Mouse (Mus musculus): ENCODE measurements around the gene Gm7030. TPM values are rescaled to one million over a fixed set of nuclear protein-coding genes. Genes with fewer than 3 reads are reported as not detected.
"Not testable (repeated sequence)": the region's sequence is repeated elsewhere in the genome, so short reads cannot be mapped to it uniquely, and the experiment has no call there.

Gene Gm7030
- polyA plus RNA-seq, 1 experiment from 2014 or later, result not detected

- no peaks in the 10 kb centered on the region; a peak in 1 of 4 replicates for H3K4me1 ChIP-seq (ENCODE audit: control insufficient read depth in 2 of 2, insufficient read depth in 2 of 2, low read length in 2 of 2)
- no peak overlapping the region for H3K27ac ChIP-seq (replicated peaks in 1 of 2; ENCODE audit: control insufficient read depth in 1 of 2, insufficient read depth in 1 of 2, low read depth in 2 of 2, low read length in 2 of 2)
- H3K36me3 ChIP-seq (ENCODE audit: control insufficient read depth, insufficient read depth, low read length), result no peaks in the 10 kb centered on the region
- peak overlapping the region; percentile 67 for H3K4me2 ChIP-seq (ENCODE audit: low read length)
- H3K27me3 ChIP-seq (ENCODE audit: control insufficient read depth, insufficient read depth, low read length), result peaks cover 69% of the 10 kb centered on the region
- H3K9me3 ChIP-seq (ENCODE audit: control insufficient read depth, low read length), result no peaks in the 10 kb centered on the region
- H3K9ac ChIP-seq (ENCODE audit: low read length), result no peak overlapping the region
- WGBS, result 2% methylated on average over 48 of the region's 51 CpGs
- H3K4me3 ChIP-seq (ENCODE audit: control insufficient read depth in 1 of 2, insufficient read depth in 1 of 2, low read depth in 1 of 2, low read length in 2 of 2), result peak overlapping the region; percentile 25 to 44
- ATAC-seq (ENCODE audit: insufficient number of reproducible peaks, insufficient read depth, low FRiP score, low read depth), result no peak
These were observed 38.2 kb upstream of the Gm7030 start for GRCm38 (mm10) chr17:36167306-36168038.

GRCm38 (mm10) chr17:36166901-36167300, 37.7 kb upstream of the Gm7030 start:
- H3K4me1 ChIP-seq (ENCODE audit: control insufficient read depth in 2 of 2, insufficient read depth in 2 of 2, low read length in 2 of 2); ATAC-seq (ENCODE audit: insufficient number of reproducible peaks, insufficient read depth, low FRiP score, low read depth); H3K4me2 ChIP-seq (ENCODE audit: low read length); H3K27ac ChIP-seq (replicated peaks in 1 of 2; ENCODE audit: control insufficient read depth in 1 of 2, insufficient read depth in 1 of 2, low read depth in 2 of 2, low read length in 2 of 2); H3K9ac ChIP-seq (ENCODE audit: low read length); H3K4me3 ChIP-seq (ENCODE audit: control insufficient read depth in 1 of 2, insufficient read depth in 1 of 2, low read depth in 1 of 2, low read length in 2 of 2); H3K36me3 ChIP-seq (ENCODE audit: control insufficient read depth, insufficient read depth, low read length); H3K9me3 ChIP-seq (ENCODE audit: control insufficient read depth, low read length): not testable (repeated sequence)
- peaks cover 74% of the 10 kb centered on the region for H3K27me3 ChIP-seq (ENCODE audit: control insufficient read depth, insufficient read depth, low read length)
- 16% methylated on average over 2 of the region's 2 CpGs for WGBS

GRCm38 (mm10) chr17:36161129-36162051, 32.2 kb upstream of the Gm7030 start:
- Histone ChIP-seq H3K27me3 (ENCODE audit: control insufficient read depth, insufficient read depth, low read length) (peaks cover 76% of the 10 kb centered on the region), H3K36me3 (ENCODE audit: control insufficient read depth, insufficient read depth, low read length) (no peaks in the 10 kb centered on the region), H3K4me2 (ENCODE audit: low read length) (peak overlapping the region; percentile 49), H3K9me3 (ENCODE audit: control insufficient read depth, low read length) (no peaks in the 10 kb centered on the region), H3K4me3 (ENCODE audit: control insufficient read depth in 1 of 2, insufficient read depth in 1 of 2, low read depth in 1 of 2, low read length in 2 of 2) (peak overlapping the region; percentile 6 to 25; a peak in 3 of 4 replicates), H3K9ac (ENCODE audit: low read length) (no peak overlapping the region), H3K27ac (replicated peaks in 1 of 2; ENCODE audit: control insufficient read depth in 1 of 2, insufficient read depth in 1 of 2, low read depth in 2 of 2, low read length in 2 of 2) (no peak overlapping the region), H3K4me1 (ENCODE audit: control insufficient read depth in 2 of 2, insufficient read depth in 2 of 2, low read length in 2 of 2) (no peaks in the 10 kb centered on the region; a peak in 1 of 4 replicates)
- 2% methylated on average over 53 of the region's 56 CpGs for WGBS
- no peak for ATAC-seq (ENCODE audit: insufficient number of reproducible peaks, insufficient read depth, low FRiP score, low read depth)

- ATAC-seq (ENCODE audit: insufficient number of reproducible peaks, insufficient read depth, low FRiP score, low read depth); H3K4me1 ChIP-seq (ENCODE audit: control insufficient read depth in 2 of 2, insufficient read depth in 2 of 2, low read length in 2 of 2); H3K36me3 ChIP-seq (ENCODE audit: control insufficient read depth, insufficient read depth, low read length); H3K9ac ChIP-seq (ENCODE audit: low read length); H3K27ac ChIP-seq (replicated peaks in 1 of 2; ENCODE audit: control insufficient read depth in 1 of 2, insufficient read depth in 1 of 2, low read depth in 2 of 2, low read length in 2 of 2); H3K9me3 ChIP-seq (ENCODE audit: control insufficient read depth, low read length): not testable (repeated sequence)
- H3K4me3 ChIP-seq (ENCODE audit: control insufficient read depth in 1 of 2, insufficient read depth in 1 of 2, low read depth in 1 of 2, low read length in 2 of 2), result peak overlapping the region; percentile 31 to 40
- peak overlapping the region; percentile 64 for H3K4me2 ChIP-seq (ENCODE audit: low read length)
- 13% methylated on average over 11 of the region's 11 CpGs for WGBS
- H3K27me3 ChIP-seq (ENCODE audit: control insufficient read depth, insufficient read depth, low read length), result peaks cover 71% of the 10 kb centered on the region
These were observed 29.0 kb upstream of the Gm7030 start for GRCm38 (mm10) chr17:36158264-36158663.

GRCm38 (mm10) chr17:36157782-36158181, 28.6 kb upstream of the Gm7030 start:
- Histone ChIP-seq H3K27me3 (ENCODE audit: control insufficient read depth, insufficient read depth, low read length) (peaks cover 68% of the 10 kb centered on the region), H3K4me2 (ENCODE audit: low read length) (peak overlapping the region; percentile 64), H3K4me3 (ENCODE audit: control insufficient read depth in 1 of 2, insufficient read depth in 1 of 2, low read depth in 1 of 2, low read length in 2 of 2) (peak overlapping the region; percentile 31 to 40)
- not testable (repeated sequence) for H3K27ac ChIP-seq (replicated peaks in 1 of 2; ENCODE audit: control insufficient read depth in 1 of 2, insufficient read depth in 1 of 2, low read depth in 2 of 2, low read length in 2 of 2); H3K9me3 ChIP-seq (ENCODE audit: control insufficient read depth, low read length); H3K9ac ChIP-seq (ENCODE audit: low read length); H3K4me1 ChIP-seq (ENCODE audit: control insufficient read depth in 2 of 2, insufficient read depth in 2 of 2, low read length in 2 of 2); ATAC-seq (ENCODE audit: insufficient number of reproducible peaks, insufficient read depth, low FRiP score, low read depth); H3K36me3 ChIP-seq (ENCODE audit: control insufficient read depth, insufficient read depth, low read length)
- WGBS, result under 1% methylated on average over 36 of the region's 36 CpGs

- H3K9ac ChIP-seq (ENCODE audit: low read length), result no peak overlapping the region
- no peak overlapping the region for H3K4me3 ChIP-seq (ENCODE audit: control insufficient read depth in 1 of 2, insufficient read depth in 1 of 2, low read depth in 1 of 2, low read length in 2 of 2)
- H3K4me2 ChIP-seq (ENCODE audit: low read length), result no peak overlapping the region
- ATAC-seq (ENCODE audit: insufficient number of reproducible peaks, insufficient read depth, low FRiP score, low read depth), result no peak
- peaks cover 50% of the 10 kb centered on the region for H3K27me3 ChIP-seq (ENCODE audit: control insufficient read depth, insufficient read depth, low read length)
- no peak overlapping the region for H3K27ac ChIP-seq (replicated peaks in 1 of 2; ENCODE audit: control insufficient read depth in 1 of 2, insufficient read depth in 1 of 2, low read depth in 2 of 2, low read length in 2 of 2)
- no peaks in the 10 kb centered on the region for H3K36me3 ChIP-seq (ENCODE audit: control insufficient read depth, insufficient read depth, low read length)
- H3K4me1 ChIP-seq (ENCODE audit: control insufficient read depth in 2 of 2, insufficient read depth in 2 of 2, low read length in 2 of 2), result no peaks in the 10 kb centered on the region
- no peaks in the 10 kb centered on the region for H3K9me3 ChIP-seq (ENCODE audit: control insufficient read depth, low read length)
- 24% methylated on average over 3 of the region's 3 CpGs for WGBS
These were observed 25.3 kb upstream of the Gm7030 start for GRCm38 (mm10) chr17:36154271-36155149.

GRCm38 (mm10) chr17:36151200-36151599, 22.0 kb upstream of the Gm7030 start:
- not testable (repeated sequence) for H3K4me2 ChIP-seq (ENCODE audit: low read length); H3K27ac ChIP-seq (replicated peaks in 1 of 2; ENCODE audit: control insufficient read depth in 1 of 2, insufficient read depth in 1 of 2, low read depth in 2 of 2, low read length in 2 of 2); H3K9me3 ChIP-seq (ENCODE audit: control insufficient read depth, low read length); H3K9ac ChIP-seq (ENCODE audit: low read length); H3K4me1 ChIP-seq (ENCODE audit: control insufficient read depth in 2 of 2, insufficient read depth in 2 of 2, low read length in 2 of 2); ATAC-seq (ENCODE audit: insufficient number of reproducible peaks, insufficient read depth, low FRiP score, low read depth); H3K36me3 ChIP-seq (ENCODE audit: control insufficient read depth, insufficient read depth, low read length); H3K4me3 ChIP-seq (ENCODE audit: control insufficient read depth in 1 of 2, insufficient read depth in 1 of 2, low read depth in 1 of 2, low read length in 2 of 2)
- WGBS, result 48% methylated on average over 4 of the region's 4 CpGs
- H3K27me3 ChIP-seq (ENCODE audit: control insufficient read depth, insufficient read depth, low read length), result peaks cover 48% of the 10 kb centered on the region
